Mouse (Mus musculus) gastrocnemius, postnatal 25 days (tissue): Measurements from ENCODE around the gene Map3k21. TPM values are rescaled to one million over a fixed set of nuclear protein-coding genes. Genes with fewer than 3 reads are reported as not detected.

Experiments used
- DNase-seq: peaks from one replicate; pipeline ENCODE4 v3.0.0; 2022
- total RNA-seq, 2 experiments: library from RNA; stranded (reverse); gene quantifications; 1 replicate in 1 of 2; 2 replicates in 1 of 2; pipeline ENCODE4 v1.2.3; 2021

Gene Map3k21
- total RNA-seq, 2 experiments from 2014 or later: 0.05 to 0.08 TPM

DNA sequence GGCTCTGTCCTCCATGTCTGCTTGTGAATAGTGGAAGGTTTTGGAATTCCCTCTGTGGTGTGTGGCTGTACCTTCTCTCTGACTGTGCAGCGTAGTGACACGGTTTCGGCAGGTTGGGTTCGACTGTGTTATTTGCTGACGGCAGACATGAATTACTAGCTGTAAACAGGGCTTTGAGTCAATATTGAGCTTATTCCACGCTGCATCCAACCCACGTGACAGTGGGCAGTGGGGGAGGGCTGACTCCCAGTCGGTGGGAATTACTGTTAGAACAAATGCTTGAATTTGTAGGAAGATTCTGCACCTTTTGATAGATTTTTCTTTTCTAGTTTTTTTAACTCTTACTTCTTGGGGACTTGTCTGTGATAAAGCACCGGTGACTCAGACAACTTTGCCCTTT lies 4.1 kb downstream of the Map3k21 start:
- DNase-seq: no peak

GRCm38 (mm10) chr8:125917013-125917412 lies 6.8 kb downstream of the Map3k21 start:
- DNase-seq: no peak

DNA sequence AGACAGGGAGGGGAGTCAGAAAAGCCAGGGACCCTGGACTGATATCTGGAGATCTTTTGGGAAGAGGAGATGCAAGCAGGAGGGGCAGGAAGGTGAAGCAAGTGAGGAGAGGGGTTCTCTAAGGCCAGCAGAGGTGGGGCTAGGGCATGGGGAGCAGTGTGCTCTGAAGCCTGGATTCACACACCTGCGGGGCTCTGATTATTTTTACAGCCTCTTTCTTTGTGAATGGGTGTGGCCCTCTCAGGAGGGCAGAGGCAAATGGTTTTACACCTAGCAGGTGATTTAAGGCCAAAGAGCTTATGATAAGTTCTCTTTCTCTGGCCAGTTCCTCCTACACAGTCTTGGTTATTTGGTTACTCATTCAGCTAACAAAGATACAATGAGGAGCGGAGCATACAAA lies 8.5 kb downstream of the Map3k21 start:
- DNase-seq: no peak

GRCm38 (mm10) chr8:125919560-125919959 lies 9.3 kb downstream of the Map3k21 start:
- DNase-seq: no peak

DNA sequence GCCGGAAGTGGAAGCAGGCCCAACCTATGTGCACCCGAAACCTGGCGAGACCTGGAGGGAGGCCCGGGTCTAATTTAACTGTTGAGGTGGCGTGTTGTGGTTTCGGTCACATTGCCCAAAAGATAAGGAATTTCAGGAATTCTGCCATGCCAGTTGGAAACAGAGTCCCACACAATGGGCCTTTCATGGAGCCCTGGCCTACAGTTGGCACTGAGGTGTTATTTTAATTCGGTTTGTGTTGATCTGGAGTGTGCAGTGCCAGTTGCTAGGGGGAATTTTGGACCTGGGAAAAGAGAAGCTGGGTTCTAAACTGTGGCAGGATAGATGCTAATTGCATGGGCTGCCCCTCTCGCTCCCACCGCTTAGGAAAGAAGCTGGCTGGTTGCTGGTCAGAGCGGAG lies 10.0 kb downstream of the Map3k21 start:
- DNase-seq: no peak

- no peak for DNase-seq
These were observed 10.5 kb downstream of the Map3k21 start for GRCm38 (mm10) chr8:125920761-125921160.

GRCm38 (mm10) chr8:125922333-125922732 lies 12.1 kb downstream of the Map3k21 start:
- DNase-seq: no peak

DNA sequence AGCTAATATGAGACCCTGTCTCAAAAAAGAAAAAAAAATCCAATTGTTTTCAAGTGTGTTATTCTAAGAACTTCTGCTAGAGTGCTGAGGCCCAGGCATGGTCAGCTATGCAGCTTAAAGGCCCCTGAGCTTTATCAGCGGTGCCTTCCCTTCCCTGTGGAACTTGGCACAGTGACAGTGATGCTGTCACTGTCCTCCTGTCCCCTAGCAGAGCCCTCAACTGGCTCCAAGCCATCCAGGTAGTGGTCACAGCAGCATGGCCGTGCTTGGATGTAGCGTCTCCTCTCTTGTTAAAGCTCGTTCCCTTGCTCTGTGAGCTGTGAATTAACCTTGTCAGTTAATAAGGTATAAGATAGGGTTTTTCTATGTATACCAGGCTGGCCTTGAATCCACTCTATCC lies 16.4 kb downstream of the Map3k21 start:
- no peak for DNase-seq

GRCm38 (mm10) chr8:125930276-125931046 lies 20.2 kb downstream of the Map3k21 start:
- no peak for DNase-seq

- no peak for DNase-seq
These were observed 21.6 kb downstream of the Map3k21 start for GRCm38 (mm10) chr8:125931822-125932221.

DNA sequence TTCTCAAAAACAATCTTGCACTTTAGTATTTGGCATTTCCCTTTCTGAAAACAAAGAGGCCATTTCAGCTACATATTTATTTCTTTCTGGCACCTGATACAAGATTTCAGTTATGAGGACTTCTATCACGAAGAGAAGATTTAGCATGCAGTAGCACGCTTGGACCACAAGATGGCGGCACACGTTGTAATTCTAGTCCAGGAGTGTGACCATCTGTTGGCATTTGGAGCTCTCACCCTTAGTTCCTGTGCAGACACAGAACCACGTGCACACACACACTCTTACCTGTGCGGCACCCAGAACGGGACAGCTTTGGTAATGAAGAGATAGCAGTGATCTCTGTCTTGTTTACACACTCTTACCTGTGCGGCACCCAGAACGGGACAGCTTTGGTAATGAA lies 25.4 kb downstream of the Map3k21 start:
- no peak for DNase-seq

DNA sequence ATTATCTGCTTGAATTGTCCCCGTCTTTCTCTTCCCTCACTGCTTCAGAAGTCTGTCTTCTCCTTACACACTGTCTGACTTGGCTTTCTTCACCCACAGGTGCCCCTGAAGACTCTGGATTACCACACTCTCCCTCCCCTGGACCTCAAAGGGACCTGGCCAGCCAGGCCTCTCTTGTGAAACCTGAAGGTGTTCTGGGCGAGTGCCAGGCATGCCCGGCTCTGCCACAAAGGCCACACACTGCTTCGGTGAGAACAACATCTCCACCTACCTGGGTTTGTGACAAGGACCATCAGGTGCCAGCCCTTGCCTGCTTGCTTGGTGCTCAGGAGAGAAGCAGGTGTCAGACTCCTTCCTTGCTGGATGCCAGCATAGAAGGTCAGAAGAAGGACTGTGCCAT lies 34.3 kb downstream of the Map3k21 start:
- DNase-seq: no peak

DNA sequence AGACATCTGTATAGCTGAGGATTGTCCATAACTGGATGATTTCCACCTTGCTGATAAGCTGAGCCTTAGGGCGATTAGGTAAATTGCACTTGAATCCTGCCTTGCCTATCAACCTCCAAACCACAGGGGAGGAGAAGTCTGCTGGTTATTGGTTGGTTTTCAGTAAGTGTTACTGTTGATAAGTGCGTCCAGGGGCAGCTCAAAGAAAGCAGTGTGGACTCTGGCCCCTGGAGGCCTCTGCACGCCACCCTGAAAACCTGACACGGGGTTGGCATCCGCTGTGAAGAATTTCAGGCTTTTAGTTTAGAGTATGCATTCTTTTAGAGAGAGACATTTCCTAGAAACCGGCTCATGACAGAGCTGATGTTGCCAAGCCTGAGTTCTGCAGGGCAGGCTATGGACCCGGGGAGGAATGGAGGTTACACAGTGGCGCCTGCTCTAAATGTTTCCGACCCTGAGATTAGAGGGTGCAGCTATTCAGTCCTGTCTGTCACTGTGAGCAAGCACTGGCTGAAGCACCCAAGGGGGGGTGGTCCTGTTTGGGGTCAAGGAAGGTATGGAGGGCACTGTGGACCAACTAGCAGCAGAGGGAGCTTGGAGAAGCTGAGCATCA lies 38.6 kb downstream of the Map3k21 start:
- no peak for DNase-seq

GRCm38 (mm10) chr8:125950007-125950940 lies 40.0 kb downstream of the Map3k21 start:
- peak; percentile 48 for DNase-seq

- DNase-seq: no peak
These were observed 45.4 kb downstream of the Map3k21 start for GRCm38 (mm10) chr8:125955671-125956070.

- no peak for DNase-seq
These were observed 46.5 kb downstream of the Map3k21 start for GRCm38 (mm10) chr8:125956796-125957195.

DNA sequence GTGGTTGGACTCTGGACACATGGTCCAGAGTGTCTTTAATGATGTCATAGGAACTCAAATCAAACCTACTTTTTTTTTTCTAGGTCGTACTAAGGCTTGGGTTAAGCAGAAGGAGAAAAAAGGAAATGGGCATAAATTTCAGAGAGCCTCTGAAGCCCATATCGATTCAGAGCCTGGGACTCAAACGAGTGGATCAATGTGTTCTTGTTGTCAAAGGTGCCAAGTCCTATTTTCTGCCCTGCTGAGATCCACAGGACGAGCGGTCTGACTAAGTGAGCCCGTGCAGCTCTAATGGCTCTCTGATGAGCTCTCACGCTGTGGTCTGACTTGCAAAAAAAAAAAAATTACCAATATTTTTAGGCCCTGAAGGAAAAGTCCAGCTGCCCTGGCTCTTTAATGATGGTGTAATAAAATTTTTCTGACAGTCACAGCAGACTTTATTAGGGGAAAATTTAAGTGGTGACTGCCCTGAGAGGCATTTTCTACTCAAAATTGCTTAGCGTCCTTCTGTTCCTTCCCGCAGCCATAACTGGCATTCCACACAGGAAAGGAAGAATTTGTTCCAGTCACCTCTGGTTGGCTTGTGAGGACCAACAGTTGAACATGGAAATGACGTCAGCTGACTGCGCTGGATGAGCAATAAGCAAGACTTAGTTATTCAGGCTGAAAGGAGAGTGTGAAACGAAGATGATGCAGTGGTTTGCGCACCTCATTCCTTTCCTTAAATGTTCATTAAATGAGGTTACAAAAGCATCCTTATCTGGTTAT lies 47.2 kb downstream of the Map3k21 start:
- DNase-seq: no peak

DNA sequence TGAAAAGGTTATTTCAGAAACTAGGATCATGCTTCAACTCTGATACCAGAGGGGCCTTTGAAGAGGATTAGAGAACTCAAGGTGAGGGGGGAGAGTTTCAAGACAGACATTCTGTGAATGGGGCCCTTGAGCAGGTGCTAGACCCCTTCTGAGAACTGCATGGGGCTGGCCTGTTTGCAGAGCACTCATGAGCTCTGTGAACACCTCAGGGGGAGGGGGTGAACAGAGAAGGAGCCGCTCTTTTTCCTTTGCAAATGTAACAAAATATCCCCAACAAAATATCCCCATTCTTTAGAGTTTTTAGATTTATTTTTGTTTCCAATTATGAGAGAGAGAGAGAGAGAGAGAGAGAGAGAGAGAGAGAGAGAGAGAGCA lies 47.7 kb downstream of the Map3k21 start:
- no peak for DNase-seq

DNA sequence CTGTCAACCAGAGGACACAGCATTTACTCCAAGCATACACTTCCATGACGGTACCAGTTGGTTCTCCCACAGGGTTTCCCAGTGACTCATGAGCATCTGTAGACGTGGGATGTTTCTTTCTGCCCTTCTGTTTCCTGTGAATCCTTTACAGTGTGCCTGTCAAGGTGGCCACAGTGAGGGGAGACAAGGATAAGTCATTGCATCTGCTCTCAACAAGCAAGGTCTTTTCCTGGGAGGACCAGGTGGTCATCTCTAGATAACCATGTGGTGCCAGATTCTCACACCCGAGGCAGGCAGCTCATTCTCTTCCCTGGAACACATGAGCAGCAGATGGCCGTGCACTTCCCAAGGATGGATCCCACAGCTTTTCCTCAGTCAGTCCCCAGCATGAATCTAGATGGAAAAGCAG lies 49.1 kb downstream of the Map3k21 start:
- DNase-seq: no peak

GRCm38 (mm10) chr8:125960037-125960436 lies 49.8 kb downstream of the Map3k21 start:
- no peak for DNase-seq

DNA sequence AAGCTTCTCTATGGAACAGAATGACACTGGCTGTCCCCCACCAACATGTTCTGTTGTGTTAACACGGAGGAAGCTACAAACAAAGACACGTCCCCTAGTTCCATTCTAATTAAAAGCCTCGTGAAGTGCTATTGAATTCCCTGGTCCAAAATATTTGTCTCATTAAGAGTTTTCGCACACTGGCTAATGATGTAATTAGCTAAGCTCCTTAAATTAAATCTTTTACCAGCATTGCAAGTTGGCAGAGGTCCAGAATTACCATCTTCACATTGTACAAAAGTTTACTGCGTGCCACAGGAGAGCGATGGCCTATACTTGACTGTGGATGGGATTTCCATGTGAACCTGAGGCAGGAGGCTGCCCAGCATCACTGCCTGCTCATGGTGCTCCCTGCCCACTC lies 51.5 kb downstream of the Map3k21 start:
- no peak for DNase-seq

DNA sequence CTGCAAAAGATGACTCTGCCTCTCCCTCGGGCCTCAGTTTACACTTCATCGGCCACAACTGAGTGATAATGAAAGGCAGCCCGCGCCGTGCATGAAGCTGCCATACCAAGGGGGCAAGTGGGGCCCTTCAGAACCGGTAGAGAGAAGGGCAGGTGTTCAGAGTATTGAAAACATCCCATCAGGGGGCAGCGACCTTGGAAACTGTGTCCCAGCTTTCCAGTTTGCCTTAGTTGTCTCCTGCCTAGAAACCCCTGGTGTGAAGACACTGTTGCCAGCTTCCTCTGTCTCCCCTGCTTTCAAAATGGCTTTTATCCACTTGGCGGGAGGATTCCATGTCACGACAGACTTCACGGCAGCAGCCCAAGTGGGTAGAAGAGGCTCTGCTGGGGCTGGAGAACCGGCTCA lies 53.6 kb downstream of the Map3k21 start:
- no peak for DNase-seq
